Mouse (Mus musculus) layer of hippocampus, adult 8-10 months (tissue): ENCODE data around the gene Ap1m2. TPM values are rescaled to one million over a fixed set of nuclear protein-coding genes. Genes with fewer than 3 reads are reported as not detected.
A peak's percentile ranks its signal among the peaks of the same experiment; 100 is the strongest.
"Not testable (repeated sequence)": the region's sequence is repeated elsewhere in the genome, so short reads cannot be mapped to it uniquely, and the experiment has no call there.

ENCODE experiments used
- DNase-seq, 2 experiments: peaks; one replicate each; pipeline ENCODE4 v3.0.0; 2022; ENCODE audit warnings: low spot score in 2 of 2
- total RNA-seq, 4 experiments: library from RNA; stranded (reverse); gene quantifications; 2 replicates each; pipeline ENCODE4 v1.2.4; 2022

The Ap1m2 gene
- total RNA-seq, 4 experiments from 2014 or later: 0.35 to 2.0 (median 1.6) TPM

- DNase-seq: no peak
Measured at GRCm38 (mm10) chr9:21264272-21264999, 47.7 kb downstream of the Ap1m2 start.

GRCm38 (mm10) chr9:21261831-21262230, 50.3 kb downstream of the Ap1m2 start:
- no peak for DNase-seq

- no peak for DNase-seq
Measured at GRCm38 (mm10) chr9:21260491-21261040, 51.6 kb downstream of the Ap1m2 start.

- not testable (repeated sequence) for DNase-seq
Measured at GRCm38 (mm10) chr9:21256349-21256748, 55.8 kb downstream of the Ap1m2 start.

- no peak for DNase-seq
Measured at GRCm38 (mm10) chr9:21254690-21255089, 57.4 kb downstream of the Ap1m2 start.

DNA sequence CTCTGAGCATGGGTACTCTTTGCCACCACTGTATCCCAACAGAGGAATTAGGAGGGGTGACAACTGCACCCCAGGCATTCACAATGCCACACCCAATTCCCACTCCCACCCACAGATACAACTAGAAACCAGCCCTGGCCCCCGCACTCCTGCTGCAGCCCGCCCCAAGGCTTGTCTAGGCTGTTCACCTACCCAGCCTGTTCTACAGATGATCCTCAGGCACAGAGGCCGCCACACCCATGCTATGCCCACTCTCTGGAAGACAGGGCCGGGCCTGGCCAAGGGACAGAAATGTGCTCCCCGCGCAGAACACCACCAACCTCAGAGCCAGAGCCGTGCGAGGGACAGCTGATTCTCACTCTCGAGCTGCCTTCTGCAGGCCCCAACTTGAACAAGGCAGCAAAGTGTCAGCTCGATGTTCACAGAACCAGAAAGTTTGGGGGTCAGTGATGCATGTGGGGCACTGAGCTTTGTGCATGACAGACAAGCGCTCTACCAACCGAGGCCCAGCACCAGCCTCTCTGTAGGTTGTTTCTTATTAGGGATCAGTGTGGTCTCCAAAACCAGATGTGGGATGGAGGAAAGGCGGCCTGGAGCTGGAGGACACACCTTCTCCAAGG, 60.9 kb downstream of the Ap1m2 start:
- DNase-seq: no peak

DNA sequence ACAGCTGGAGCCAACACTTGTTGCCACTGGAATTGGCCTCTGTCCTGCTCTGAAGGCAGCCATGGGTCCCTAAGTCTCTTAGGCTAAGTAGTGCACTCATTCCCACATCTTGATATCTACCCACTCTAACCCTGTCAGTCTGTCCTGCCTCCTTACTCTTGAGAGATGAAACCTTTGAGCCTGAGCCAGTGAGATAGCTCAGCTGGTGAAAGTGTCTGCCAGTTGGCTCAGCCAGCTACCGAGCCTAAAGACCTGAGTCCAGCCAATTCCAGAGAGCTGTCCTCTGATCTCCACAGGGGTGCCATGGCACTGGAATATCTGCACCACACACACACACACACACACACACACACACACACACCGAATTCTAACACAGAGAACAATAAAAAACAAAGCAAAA, 61.6 kb downstream of the Ap1m2 start:
- DNase-seq: no peak

- no peak for DNase-seq
Measured at GRCm38 (mm10) chr9:21249629-21250508, 62.3 kb downstream of the Ap1m2 start.

DNA sequence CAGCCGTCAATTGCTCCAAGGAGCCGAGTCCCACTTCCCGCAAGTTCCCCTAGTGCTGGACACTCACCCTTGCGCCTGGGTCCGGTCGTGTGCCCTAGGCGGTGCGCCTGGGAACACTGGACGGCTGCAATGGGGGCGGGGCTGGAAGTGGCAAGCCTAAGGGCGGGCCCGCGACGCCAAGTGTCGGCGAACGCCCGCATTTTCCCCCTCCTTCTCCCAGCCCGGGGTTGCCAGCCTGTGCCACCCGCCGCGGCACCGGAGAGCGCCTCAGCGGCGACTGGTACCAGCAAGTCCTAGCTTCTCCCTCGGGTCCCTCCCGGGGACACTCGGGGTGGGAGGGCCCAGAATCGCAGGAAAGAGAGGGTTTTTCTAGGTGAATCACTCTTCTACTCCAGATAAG, 63.8 kb downstream of the Ap1m2 start, which contains the start of gene S1pr5:
Gene S1pr5, minus strand, starts transcription at position 118 of the 400 bp plus-strand sequence.
- DNase-seq: peak in 1 of 2 experiments; percentile 55

GRCm38 (mm10) chr9:21246342-21246741, 65.8 kb downstream of the Ap1m2 start:
- no peak for DNase-seq

GRCm38 (mm10) chr9:21245113-21245487, 67.0 kb downstream of the Ap1m2 start:
- no peak for DNase-seq

DNA sequence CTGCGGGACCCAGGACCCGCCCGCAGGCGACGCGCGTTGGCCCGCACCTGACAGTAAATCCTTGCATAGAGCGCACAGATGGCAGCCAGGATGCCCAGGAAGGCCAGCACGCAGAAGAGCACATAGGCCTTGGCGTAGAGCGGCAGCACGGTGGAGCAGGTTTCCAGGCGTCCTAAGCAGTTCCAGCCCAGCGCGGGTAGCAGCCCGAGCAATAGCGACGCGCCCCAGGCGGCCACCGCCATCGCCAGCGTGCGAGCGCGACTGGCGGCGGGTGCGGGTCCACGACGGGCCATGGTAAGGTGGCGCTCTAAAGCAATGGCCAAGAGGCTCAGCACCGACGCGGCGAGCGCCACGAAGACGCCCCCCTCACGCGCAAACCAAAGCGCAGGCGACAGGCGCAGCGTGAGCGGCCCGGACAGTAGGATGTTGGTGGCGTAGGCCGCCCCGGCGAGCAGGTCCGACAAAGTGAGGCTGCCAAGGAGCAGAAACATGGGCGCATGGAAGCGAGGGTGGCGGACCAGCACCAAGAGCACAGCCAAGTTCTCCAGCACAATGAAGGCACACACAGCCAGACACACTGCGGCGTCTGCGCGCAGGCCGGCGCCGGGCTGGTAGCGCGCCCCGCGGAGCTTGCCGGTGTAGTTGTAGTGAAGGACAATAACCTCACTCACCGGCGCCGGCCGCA, 67.6 kb downstream of the Ap1m2 start:
- peak in 1 of 2 experiments; percentile 38 for DNase-seq

Other genes starting within 250 kb of the Ap1m2 start
- 1 to 10 TPM in 1 of 4 experiments, under 1 TPM in 1, not detected in 2; 0.87 to 1.1 TPM for gene Zglp1, start 245.2 kb downstream of the Ap1m2 start, total RNA-seq
- gene Gm49373, start 239.2 kb downstream of the Ap1m2 start, total RNA-seq: 1 to 10 TPM; 1.2 to 2.3 (median 2.2) TPM
- gene Fdx1l, start 238.7 kb downstream of the Ap1m2 start, total RNA-seq: 10 to 100 TPM; 47.3 to 69.6 (median 59.3) TPM
- 1 to 10 TPM; 2.7 to 5.4 (median 4.0) TPM for gene Gm38431, start 220.3 kb downstream of the Ap1m2 start, total RNA-seq
- 10 to 100 TPM; 26.7 to 35.4 (median 31.6) TPM for gene Raver1, start 220.3 kb downstream of the Ap1m2 start, total RNA-seq
- 10 to 100 TPM; 17.1 to 20.7 (median 18.7) TPM for gene Tyk2, start 181.1 kb downstream of the Ap1m2 start, total RNA-seq
- 100 to 1,000 TPM; 116 to 151 (median 131) TPM for gene Cdc37, start 162.4 kb downstream of the Ap1m2 start, total RNA-seq
- gene Pde4a, start 146.6 kb downstream of the Ap1m2 start, total RNA-seq: 10 to 100 TPM; 86.6 to 99.1 (median 93.6) TPM
- 10 to 100 TPM; 52.8 to 60.0 (median 56.6) TPM for gene Keap1, start 73.0 kb downstream of the Ap1m2 start, total RNA-seq
- gene S1pr5, start 63.9 kb downstream of the Ap1m2 start, total RNA-seq: 10 to 100 TPM; 11.3 to 19.1 (median 14.6) TPM
- 10 to 100 TPM; 37.3 to 45.0 (median 38.1) TPM for gene Atg4d, start 47.0 kb downstream of the Ap1m2 start, total RNA-seq
- gene Kri1, start 24.4 kb downstream of the Ap1m2 start, total RNA-seq: 10 to 100 TPM; 43.2 to 48.9 (median 44.5) TPM
- gene Cdkn2d, start 20.9 kb downstream of the Ap1m2 start, total RNA-seq: 10 to 100 TPM; 48.8 to 61.6 (median 55.9) TPM
- gene Slc44a2, start 8.4 kb upstream of the Ap1m2 start, total RNA-seq: 10 to 100 TPM; 55.2 to 74.2 (median 64.7) TPM
- gene Ilf3, start 55.5 kb upstream of the Ap1m2 start, total RNA-seq: 100 to 1,000 TPM in 3 of 4 experiments, 10 to 100 TPM in 1; 95.4 to 113 (median 103) TPM
- gene Qtrt1, start 99.5 kb upstream of the Ap1m2 start, total RNA-seq: 10 to 100 TPM; 28.5 to 41.7 (median 36.6) TPM
- gene Dnm2, start 112.6 kb upstream of the Ap1m2 start, total RNA-seq: 10 to 100 TPM; 60.8 to 76.0 (median 71.2) TPM
- gene Tmed1, start 197.9 kb upstream of the Ap1m2 start, total RNA-seq: 10 to 100 TPM; 10.2 to 16.2 (median 13.8) TPM
- gene AB124611, start 213.8 kb upstream of the Ap1m2 start, total RNA-seq: under 1 TPM in 1 of 4 experiments, not detected in 3; 0.41 TPM
- 10 to 100 TPM; 77.5 to 91.0 (median 82.4) TPM for gene Carm1, start 234.6 kb upstream of the Ap1m2 start, total RNA-seq